Mouse (Mus musculus): ENCODE data around the gene Rpl22l1. TPM values are rescaled to one million over a fixed set of nuclear protein-coding genes. Genes with fewer than 3 reads are reported as not detected.
"Not testable (repeated sequence)": the region's sequence is repeated elsewhere in the genome, so short reads cannot be mapped to it uniquely, and the experiment has no call there.

Rpl22l1 gene
- not detected in 2 replicates for polyA plus RNA-seq (2012; ENCODE audit: insufficient read depth, insufficient read length, low replicate concordance, missing spikeins)

DNA sequence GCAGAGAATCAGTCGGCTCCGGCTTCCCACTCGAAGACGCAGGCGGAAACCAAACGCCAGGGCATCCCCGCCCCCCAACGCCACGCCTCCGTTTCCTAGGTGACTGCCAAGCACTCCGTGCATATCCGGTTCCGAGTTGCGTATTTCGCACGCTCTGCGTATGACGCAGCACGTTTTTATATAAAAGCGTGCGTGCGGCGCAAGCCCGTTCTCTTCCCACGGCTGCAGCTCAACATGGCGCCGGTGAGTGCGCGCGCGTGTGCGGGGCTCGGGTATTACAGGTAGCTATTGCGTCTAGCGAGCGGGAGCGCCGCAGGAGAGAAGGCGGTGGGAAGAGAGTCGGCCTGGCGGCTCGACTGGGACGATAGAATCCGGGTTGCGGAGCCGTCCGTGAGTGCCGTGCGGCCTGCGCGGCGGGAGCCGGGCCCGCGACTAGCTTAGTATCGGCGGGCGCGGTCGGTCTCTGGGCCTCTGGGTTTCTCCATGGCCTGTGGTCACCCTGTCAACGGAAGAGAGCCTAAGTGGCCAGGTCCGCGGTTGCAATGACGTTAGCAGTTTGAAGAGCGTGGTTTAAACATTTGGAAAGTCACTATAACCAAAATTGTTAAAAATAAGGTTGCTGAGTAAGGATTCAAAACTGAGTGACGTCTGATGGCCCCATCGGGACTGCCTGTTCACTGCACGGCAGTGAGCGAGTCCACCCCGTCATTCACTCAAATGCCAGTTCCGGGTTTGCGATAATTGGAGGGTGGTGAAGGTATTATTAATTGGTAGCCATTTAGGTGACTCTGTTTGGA is at the start of gene Rpl22l1:
Gene Rpl22l1, plus strand, starts transcription at position 136 of the 797 bp plus-strand sequence.
- peak; percentile 33; the same call in 1 of the 2 replicates for TF ChIP-seq CTCF (IDR thresholded peaks at IDR 0.05; ENCODE audit: insufficient read depth, low read depth, low read length)
- peak; percentile 98 for TF ChIP-seq POLR2A (IDR thresholded peaks at IDR 0.05; ENCODE audit: insufficient read depth, low read depth, low read length)
- 0 out of 2 replicates have a peak within 1 kb of the TSS, but pooled peaks have one; percentile 40 for H3K27ac ChIP-seq (ENCODE audit: insufficient read depth, low read depth, low read length)
- under 1% methylated on average over 72 of the region's 72 CpGs for WGBS
- no peaks in the 10 kb centered on the region for H3K4me1 ChIP-seq (ENCODE audit: control insufficient read depth, insufficient read depth, low read length)
- H3K4me3 ChIP-seq (ENCODE audit: insufficient read depth, low read depth, low read length): peak within 1 kb of the TSS; percentile 69

DNA sequence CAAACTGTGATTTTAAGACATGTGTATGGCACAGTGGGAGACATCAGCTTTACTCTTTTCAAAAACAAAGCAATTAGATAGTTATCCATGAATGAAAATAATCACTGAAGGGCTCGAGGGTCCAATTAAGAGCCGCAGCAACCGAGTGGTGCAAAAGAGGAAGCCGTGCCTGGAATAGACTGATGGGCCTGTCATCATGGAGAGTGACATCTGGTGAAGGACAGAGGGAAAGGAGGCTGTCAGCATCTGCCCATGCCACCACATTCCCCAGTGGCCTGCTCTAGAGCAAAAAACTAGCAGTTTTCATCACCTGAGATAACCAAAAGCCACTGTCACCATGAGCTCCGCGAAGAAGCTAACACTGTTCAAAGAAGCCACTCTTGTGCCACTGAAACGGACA is 49.8 kb upstream of the Rpl22l1 start:
- Histone ChIP-seq H3K27ac (ENCODE audit: insufficient read depth, low read depth, low read length) (no peak overlapping the region), H3K4me1 (ENCODE audit: control insufficient read depth, insufficient read depth, low read length) (no peaks in the 10 kb centered on the region), H3K4me3 (ENCODE audit: insufficient read depth, low read depth, low read length) (no peak overlapping the region)
- TF ChIP-seq CTCF (IDR thresholded peaks at IDR 0.05; ENCODE audit: insufficient read depth, low read depth, low read length): no peak
- no peak for TF ChIP-seq POLR2A (IDR thresholded peaks at IDR 0.05; ENCODE audit: insufficient read depth, low read depth, low read length)
- WGBS: 76% methylated on average over 7 of the region's 7 CpGs

DNA sequence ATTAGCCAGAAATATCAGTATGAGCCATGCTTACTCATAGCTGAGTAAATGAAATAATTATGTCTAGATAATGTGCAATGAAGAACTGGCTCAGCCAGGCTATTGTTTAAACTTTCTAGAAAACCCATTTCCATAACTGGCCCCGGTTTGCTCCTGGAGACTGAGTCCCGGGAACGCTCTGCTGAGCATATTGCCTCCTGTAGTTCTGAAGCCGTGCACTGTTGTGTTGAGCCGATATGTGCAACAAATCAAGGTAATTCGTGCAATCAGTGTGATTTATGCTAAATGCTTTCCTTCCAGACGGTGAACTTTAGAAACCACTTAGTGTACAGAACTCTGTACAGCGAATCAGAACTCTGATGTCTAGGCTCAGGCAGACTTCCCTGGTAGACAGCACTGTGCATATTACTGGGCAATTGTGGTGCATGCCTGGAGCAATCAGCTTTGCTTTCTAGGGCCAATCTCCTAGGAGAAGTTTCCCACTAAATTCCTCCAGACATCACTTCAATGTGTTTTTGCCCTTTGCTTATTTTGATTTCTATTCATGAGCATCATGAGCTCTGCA is 43.9 kb upstream of the Rpl22l1 start:
- WGBS: 47% methylated on average over 8 of the region's 8 CpGs
- Histone ChIP-seq H3K27ac (ENCODE audit: insufficient read depth, low read depth, low read length) (no peak overlapping the region), H3K4me1 (ENCODE audit: control insufficient read depth, insufficient read depth, low read length) (no peaks in the 10 kb centered on the region), H3K4me3 (ENCODE audit: insufficient read depth, low read depth, low read length) (no peak overlapping the region)
- no peak for TF ChIP-seq POLR2A (IDR thresholded peaks at IDR 0.05; ENCODE audit: insufficient read depth, low read depth, low read length)

DNA sequence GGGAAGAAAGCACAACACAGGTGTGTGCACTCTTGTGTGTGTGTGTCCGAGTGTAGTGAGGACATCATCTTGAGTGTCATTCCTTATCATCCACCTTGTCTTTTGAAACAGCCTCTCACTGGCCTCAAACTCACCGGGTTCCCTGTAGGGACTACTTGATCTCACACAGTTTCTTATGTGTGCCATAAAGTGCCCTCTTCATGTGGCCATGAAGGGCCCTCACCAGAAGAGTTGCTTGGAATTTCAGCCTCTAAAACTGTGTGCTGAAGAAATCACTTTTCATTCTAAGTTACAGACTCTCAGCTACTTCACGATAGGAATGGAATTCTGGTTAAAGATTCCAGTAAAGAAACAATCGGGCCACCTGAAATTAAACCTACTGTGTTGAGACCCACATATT is 38.3 kb upstream of the Rpl22l1 start:
- 94% methylated on average over 4 of the region's 4 CpGs for WGBS
- Histone ChIP-seq H3K27ac (ENCODE audit: insufficient read depth, low read depth, low read length) (no peak overlapping the region), H3K4me3 (ENCODE audit: insufficient read depth, low read depth, low read length) (no peak overlapping the region), H3K4me1 (ENCODE audit: control insufficient read depth, insufficient read depth, low read length) (no peaks in the 10 kb centered on the region)
- no peak for TF ChIP-seq POLR2A (IDR thresholded peaks at IDR 0.05; ENCODE audit: insufficient read depth, low read depth, low read length)
- no peak for TF ChIP-seq CTCF (IDR thresholded peaks at IDR 0.05; ENCODE audit: insufficient read depth, low read depth, low read length)

DNA sequence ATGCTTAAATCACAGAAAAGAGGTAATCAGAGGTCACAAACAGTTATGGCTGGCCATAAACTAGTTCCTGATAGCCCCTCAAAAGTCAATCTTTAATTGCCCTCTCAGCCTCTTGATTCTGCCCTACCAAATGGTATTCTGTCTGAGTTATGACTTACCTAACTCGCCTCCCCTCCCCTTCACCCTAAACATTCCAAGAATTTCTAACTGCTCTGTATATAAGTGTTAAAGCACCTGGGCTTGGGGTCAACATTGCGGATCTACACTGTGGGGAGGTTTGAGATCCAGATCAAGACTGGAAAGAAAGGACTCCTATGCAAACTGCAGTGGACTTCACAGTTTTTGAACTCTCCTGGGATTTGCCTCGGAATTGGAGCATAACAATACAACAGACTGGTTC is 37.0 kb upstream of the Rpl22l1 start:
- Histone ChIP-seq H3K27ac (ENCODE audit: insufficient read depth, low read depth, low read length) (no peak overlapping the region), H3K4me3 (ENCODE audit: insufficient read depth, low read depth, low read length) (no peak overlapping the region), H3K4me1 (ENCODE audit: control insufficient read depth, insufficient read depth, low read length) (no peaks in the 10 kb centered on the region)
- WGBS: 83% methylated on average over 3 of the region's 3 CpGs
- TF ChIP-seq POLR2A (IDR thresholded peaks at IDR 0.05; ENCODE audit: insufficient read depth, low read depth, low read length) (no peak), CTCF (IDR thresholded peaks at IDR 0.05; ENCODE audit: insufficient read depth, low read depth, low read length) (no peak)

DNA sequence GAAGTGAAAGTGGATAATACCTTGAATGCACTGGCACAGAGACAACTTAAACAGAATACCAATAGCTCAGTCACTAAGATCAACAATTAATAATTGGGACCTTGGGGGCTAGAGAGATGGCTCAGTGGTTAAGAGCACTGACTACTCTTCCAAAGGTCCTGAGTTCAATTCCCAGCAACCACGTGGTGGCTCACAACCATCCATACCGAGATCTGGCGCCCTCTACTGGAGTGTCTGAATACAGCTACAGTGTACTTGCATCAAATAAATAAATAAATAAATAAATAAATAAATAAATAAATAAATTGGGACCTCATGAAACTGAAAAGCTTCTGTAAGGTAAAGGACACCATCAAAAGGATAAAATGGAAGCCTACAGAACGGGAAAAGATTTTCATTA is 32.3 kb upstream of the Rpl22l1 start:
- not testable (repeated sequence) for H3K27ac ChIP-seq (ENCODE audit: insufficient read depth, low read depth, low read length); H3K4me1 ChIP-seq (ENCODE audit: control insufficient read depth, insufficient read depth, low read length); H3K4me3 ChIP-seq (ENCODE audit: insufficient read depth, low read depth, low read length)
- WGBS: 79% methylated on average over 4 of the region's 4 CpGs

DNA sequence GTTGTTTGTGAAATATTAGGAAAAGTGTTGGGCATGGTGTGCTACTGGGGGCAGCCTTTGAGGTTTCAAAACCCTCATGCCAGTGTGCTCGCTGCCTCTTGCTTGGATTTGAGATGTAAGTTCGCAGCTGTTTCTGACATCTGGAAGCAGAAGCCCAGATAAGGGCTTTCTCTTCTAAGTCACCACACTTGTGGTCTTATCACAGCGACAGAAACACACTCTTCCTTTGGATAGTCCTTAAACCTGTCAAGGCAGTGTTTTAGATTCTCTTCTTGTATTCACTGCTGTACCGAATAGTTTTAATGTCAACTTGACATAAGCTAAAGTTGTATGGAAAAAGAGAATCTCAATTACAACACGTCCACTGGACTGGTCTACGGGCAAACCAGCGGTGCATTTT is 29.9 kb upstream of the Rpl22l1 start:
- WGBS: 90% methylated on average over 7 of the region's 7 CpGs
- Histone ChIP-seq H3K4me1 (ENCODE audit: control insufficient read depth, insufficient read depth, low read length) (no peaks in the 10 kb centered on the region), H3K4me3 (ENCODE audit: insufficient read depth, low read depth, low read length) (no peak overlapping the region), H3K27ac (ENCODE audit: insufficient read depth, low read depth, low read length) (no peak overlapping the region)
- TF ChIP-seq CTCF (IDR thresholded peaks at IDR 0.05; ENCODE audit: insufficient read depth, low read depth, low read length) (no peak), POLR2A (IDR thresholded peaks at IDR 0.05; ENCODE audit: insufficient read depth, low read depth, low read length) (no peak)

DNA sequence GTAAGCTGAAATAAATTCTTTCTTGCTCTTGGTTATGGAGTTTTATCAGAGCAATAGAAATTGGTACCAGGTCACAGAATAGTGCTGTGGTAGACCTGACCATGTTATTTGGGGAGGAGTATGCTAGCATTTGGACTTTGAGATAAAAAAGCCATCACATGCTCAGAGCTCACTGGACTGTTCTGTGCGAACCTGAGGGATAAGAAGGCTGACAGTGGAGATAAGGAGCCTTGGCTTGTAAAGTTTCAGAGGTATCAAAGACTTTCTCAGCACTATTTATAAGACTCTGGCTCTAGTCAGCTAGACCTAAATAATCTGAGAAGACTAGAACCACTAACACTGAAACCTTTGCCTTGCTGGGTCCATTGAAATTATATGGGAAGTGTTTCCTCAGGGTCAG is 29.3 kb upstream of the Rpl22l1 start:
- Histone ChIP-seq H3K4me3 (ENCODE audit: insufficient read depth, low read depth, low read length) (no peak overlapping the region), H3K27ac (ENCODE audit: insufficient read depth, low read depth, low read length) (no peak overlapping the region), H3K4me1 (ENCODE audit: control insufficient read depth, insufficient read depth, low read length) (peaks cover 5% of the 10 kb centered on the region)
- WGBS: 93% methylated on average over 1 of the region's 1 CpGs
- TF ChIP-seq POLR2A (IDR thresholded peaks at IDR 0.05; ENCODE audit: insufficient read depth, low read depth, low read length): no peak
- no peak for TF ChIP-seq CTCF (IDR thresholded peaks at IDR 0.05; ENCODE audit: insufficient read depth, low read depth, low read length)

DNA sequence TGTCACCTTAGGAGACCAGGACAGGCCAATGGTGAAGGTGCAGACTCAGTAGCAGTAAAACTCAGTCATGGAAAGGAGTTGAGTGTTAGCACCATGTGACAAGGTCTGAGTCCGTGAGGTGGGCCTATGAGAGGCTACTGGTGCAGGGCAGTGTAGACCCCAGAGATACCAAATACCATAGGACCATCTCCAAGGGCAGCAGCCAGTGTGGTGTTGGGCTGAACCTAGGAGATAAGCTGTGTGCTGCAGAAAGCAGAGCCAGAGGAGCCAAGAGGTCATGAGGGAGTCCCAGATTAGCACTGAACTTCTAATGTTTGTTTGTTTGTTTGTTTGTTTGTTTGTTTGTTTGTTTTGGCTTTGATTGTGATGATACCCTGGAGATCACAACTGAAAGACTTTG is 28.7 kb upstream of the Rpl22l1 start:
- H3K4me1 ChIP-seq (ENCODE audit: control insufficient read depth, insufficient read depth, low read length): peaks cover 5% of the 10 kb centered on the region
- H3K27ac ChIP-seq (ENCODE audit: insufficient read depth, low read depth, low read length): no peak overlapping the region
- 89% methylated on average over 1 of the region's 1 CpGs for WGBS
- no peak for TF ChIP-seq CTCF (IDR thresholded peaks at IDR 0.05; ENCODE audit: insufficient read depth, low read depth, low read length)
- no peak for TF ChIP-seq POLR2A (IDR thresholded peaks at IDR 0.05; ENCODE audit: insufficient read depth, low read depth, low read length)
- H3K4me3 ChIP-seq (ENCODE audit: insufficient read depth, low read depth, low read length): no peak overlapping the region

All from olfactory bulb, adult 2 months (tissue).